Mouse (Mus musculus): ENCODE measurements around the gene Cenpm. TPM values are rescaled to one million over a fixed set of nuclear protein-coding genes. Genes with fewer than 3 reads are reported as not detected.
A peak's percentile ranks its signal among the peaks of the same experiment; 100 is the strongest.

Cenpm gene
- total RNA-seq, 2 experiments from 2014 or later: 24.9 to 32.9 TPM

DNA sequence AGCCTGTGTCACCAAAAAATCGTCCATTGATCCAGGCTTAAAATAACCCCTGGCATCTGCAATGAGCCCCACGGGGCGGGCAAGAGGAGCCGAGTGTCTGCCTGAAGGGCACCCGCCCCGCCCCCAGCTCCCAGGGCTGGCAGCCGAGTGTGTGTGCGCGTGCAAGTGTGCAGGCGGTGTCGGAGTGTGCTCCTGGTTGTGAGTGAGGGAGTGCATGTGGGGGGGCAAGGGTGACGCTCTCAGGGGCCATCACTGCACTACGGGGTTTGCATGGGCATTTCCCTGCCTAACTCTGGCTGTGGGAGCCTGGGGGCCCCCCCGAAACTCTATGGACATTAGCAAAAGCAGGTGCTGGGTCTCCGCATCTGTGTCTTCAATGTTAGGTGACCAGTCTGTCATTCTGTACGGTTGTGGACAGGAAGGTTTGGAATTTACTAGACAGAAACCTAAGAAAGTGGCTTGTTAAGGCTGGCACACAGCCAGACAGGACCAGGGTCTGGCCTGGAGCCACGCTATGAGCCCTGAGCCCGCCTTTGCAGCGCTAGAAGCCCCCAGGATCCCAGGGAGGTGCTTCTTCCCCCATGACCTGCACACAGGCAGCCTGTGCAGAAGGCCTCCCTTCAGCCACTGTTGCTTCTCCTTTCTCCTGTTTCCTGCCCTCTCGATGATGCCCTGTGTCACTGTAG is 28.3 kb downstream of the Cenpm start:
- no peak for ATAC-seq (replicated peaks; ENCODE audit: poor library complexity)

DNA sequence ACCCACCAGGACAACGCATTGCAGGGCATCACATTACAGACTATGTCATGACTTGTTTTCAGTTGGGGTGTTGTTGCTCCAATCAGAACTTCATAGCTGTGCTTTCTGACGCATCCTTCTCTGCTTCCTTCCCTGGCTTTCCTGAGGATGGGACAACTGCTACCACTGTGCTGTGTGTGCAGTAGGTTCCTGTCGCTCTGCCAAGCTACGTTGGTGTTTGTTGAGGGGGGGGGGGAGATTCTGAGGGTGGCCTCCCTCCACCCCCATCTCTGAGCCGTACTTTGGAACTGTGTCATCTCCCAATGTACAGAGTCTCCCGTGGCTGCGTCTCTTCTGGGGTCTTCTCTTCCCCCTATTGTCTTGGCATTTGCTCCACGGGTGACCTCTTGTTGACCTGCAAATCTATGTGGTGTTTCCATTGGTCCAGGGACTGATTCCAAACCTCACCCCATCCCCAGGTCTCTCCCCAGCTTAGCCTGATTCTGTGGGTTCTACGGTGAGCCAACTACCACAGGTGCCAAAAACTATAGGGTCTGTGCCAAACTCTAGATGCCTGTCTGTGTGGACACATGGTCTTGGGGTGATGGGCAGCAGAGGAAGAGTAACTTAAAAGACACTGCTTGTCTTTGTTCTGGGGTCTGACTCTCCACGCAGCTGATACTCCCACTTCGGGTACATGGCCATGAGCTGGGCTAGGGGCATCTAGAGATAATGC is 29.1 kb downstream of the Cenpm start:
- ATAC-seq (replicated peaks; ENCODE audit: poor library complexity): no peak

DNA sequence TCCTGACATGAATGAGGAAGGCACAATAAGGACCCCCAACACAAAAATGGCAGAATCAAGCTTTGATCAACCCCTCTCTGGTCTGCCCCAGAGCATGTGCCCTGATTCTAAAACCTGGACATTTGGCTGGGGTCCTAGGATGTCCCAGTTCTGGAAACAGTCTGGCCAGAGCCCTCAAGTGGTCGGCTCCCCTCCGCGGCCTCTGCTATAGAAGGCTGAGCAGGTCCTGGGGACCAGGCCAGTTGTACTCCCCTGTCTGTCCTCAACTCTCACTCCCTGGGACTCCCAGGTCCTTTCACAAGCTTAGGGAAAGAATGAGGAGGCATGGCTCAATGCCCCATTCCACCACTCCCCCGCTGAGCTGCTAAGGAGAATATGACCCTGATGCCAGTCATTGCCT is 31.3 kb downstream of the Cenpm start:
- no peak for ATAC-seq (replicated peaks; ENCODE audit: poor library complexity)

DNA sequence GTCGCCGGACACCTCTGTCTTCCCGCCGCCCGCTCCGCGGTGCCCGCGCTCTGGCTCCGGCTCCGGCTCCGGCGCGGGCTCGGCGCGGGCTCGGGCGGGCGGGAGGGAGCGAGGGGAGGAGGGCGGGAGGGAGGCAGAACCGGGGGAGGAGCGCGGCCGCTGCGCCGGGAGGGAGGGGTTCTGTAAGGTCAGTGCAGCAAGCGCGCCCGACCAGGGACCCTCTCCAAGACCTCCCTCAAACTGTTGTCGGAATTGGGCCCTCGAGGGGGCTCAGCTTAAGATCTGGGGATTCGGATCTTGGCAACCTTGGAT is 31.8 kb downstream of the Cenpm start, which contains the start of gene Shisa8:
Shisa8 (minus strand) TSS at position 64 of the 312 bp plus-strand sequence.
- ATAC-seq (replicated peaks; ENCODE audit: poor library complexity): no peak

DNA sequence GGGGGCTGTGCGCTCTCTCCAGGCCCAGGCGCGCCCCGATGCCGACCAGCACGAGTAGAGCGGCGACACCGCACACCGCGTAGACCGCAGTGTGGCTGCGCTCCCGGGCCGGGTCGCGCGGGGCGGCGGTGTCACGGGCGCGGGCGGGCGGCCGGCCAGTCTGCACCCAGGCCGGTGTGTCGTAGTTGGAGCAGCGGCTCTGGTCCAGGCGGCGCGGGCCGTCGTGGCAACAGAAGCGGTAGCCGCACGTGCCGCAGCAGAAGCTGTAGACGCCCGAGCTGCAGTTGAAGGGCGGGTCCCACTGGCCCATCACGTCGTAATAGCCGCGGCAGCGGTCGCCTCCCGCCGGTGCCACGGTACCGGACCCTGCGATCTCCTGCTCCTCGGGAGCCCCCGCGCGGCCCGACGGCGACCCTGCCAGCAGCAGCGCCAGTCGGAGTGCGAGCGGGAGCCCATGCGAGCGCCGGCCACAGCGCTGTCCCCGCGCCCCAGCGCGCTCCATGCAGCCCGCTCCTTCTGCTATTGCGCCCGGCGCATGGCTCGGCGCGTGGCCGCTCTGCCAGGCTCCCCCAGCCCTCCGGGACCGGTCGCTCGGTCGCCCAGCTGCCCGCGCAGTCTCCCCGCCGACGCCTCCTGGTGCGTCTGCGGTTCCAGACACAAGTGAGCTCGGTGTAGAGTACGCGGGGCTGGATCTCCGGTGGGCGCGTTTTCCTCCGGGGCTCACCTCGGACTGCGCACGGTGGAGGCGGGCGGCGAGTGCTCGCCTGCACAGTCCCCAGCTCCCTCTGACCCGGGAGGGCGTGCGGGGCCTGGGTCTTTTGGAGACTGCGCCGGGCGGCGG is 32.4 kb downstream of the Cenpm start:
- ATAC-seq (replicated peaks; ENCODE audit: poor library complexity): no peak

DNA sequence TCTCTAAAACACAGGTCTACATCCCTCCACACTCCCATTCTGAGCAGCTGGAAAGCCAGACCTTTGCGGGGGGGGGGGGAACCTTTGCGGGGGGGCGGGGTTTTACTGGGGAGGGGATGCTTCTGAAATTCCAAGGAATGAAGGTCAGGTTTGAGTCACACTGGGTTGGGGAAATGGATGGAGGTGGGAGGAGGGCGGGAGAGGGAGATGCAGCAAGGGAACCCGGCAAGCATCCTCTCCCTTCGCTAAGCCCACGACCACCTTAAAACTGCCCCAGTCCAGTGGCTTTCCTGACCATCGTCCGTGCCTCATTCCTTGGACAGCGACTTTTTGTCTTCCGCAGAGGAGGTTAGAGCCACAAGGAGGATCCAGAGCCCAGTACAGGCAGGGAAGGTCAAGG is 33.3 kb downstream of the Cenpm start:
- ATAC-seq (replicated peaks; ENCODE audit: poor library complexity): no peak

DNA sequence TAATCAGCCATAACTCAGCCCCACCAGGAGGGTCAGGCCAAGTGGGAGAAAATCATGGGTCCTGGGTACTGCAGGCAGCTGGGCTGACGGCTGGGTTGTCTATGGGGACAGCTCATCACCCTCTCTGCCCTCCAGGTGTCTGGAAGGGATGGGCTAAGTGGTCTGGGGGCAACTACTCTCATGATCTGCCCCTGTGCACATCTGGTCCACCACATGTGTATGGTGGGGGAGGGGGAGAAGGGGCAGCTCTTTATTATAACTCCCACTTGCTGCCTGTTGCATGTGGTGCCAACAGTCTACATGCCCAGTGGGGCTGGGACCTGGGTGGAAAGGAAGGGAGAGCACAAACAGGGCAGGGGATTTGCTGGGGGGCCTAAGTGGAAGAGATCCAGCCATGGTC is 33.7 kb downstream of the Cenpm start:
- no peak for ATAC-seq (replicated peaks; ENCODE audit: poor library complexity)

DNA sequence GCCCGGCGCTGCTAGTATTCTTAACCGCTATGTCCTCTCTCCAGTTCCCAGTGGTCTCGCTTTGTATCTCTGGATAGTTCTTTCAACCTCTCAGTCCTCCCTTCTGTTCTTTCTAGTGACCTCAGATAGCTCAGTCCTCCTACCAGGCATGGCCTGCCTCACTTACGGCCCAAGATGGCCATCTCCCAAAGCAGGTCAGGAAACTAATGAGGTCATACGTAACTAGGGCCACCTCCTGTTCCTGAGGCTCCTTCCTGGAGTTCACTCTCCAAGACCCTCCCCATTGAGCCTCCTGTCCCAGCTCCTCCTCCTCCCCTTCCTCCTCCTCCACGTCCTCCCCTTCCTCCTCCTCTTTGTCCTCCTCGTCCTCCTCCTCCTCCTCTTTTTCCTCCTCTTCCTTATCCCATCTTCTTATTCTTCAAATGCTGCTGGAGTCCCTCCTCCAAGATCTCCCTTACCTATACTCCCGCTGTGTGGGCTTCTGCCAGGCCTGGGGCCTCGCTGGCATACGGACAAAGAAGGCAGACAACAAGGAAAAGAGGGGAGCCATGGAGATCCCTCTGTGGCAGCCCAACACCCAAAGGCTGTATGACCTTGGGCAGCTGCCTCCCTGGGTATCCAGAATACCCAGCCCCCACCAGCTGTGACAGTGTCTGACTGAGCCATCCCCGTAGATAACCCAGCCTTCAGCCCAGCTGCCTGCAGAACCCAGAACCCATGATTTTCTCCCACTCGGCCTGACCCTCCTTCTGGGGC is 35.1 kb downstream of the Cenpm start:
- ATAC-seq (replicated peaks; ENCODE audit: poor library complexity): no peak

DNA sequence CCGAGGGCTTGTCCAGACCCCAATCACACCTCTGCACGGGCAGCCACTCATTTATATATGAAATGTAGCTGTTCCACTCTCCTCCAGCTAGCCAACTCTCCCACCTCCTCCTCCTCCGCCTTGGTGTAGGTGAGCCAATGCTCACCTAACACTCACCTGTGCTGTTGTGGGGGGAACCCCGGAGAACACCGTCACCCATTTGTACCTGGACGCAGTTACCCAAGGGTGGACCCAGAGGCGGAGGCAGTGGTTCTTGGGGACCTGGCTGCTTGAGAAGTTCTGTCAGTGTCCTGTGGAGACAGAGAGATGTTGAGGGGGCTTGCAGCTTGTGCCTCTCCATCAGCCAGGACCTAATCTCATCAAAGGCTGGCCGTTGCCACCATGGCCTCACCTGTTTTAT is 36.2 kb downstream of the Cenpm start:
- ATAC-seq (replicated peaks; ENCODE audit: poor library complexity): no peak

DNA sequence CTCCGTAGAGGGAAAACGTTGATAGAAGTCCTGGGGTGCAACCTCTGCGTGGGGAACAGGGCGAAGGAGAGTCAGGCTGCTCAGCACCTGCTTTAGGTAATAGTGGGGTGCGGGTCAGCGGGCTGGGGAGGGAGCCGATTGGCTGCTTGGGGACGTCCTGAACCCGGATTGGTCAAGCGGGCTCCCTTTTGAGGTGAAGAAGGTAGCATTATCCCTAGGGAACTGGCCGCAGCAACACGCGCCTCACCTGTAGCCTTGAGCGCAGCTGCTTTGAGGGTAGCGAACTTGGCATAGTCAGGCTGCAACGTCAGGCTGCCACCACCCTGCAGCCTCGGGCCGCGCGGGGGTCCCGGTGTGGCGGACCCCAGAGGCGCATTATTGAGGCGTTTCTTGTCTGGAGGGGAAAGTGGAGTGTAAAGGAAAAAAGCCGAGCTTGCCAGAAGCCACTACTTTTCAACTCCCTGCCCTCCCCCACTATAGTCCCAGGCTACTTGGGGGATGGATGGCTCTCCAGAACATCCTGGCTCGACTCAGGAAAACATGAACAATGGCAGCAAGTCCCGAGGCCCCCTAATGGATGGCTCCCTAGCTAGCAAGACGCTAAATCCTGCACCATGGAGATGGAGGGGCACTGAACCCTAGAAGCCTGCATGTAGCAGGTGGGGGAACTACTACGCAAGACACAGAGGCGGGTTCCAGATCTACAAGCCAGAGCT is 36.9 kb downstream of the Cenpm start:
- ATAC-seq (replicated peaks; ENCODE audit: poor library complexity): no peak

DNA sequence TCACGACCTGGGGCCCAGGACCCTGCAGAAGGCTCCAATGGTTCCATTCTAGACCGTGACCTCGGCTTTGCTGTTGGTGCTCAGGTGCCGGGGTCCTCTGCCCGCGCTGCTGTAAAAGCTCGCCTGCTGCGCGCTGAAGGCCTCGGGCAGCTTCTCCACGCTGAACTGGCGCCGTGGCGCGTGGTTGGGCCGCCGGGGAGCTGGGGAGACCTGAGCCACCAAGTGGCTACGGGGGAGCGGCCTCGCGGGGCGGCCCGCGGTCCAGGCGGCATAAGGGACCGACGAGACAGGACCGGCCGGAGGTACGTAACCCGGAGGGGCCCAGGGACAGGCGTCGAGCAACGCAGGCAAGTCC is 37.5 kb downstream of the Cenpm start:
- no peak for ATAC-seq (replicated peaks; ENCODE audit: poor library complexity)

DNA sequence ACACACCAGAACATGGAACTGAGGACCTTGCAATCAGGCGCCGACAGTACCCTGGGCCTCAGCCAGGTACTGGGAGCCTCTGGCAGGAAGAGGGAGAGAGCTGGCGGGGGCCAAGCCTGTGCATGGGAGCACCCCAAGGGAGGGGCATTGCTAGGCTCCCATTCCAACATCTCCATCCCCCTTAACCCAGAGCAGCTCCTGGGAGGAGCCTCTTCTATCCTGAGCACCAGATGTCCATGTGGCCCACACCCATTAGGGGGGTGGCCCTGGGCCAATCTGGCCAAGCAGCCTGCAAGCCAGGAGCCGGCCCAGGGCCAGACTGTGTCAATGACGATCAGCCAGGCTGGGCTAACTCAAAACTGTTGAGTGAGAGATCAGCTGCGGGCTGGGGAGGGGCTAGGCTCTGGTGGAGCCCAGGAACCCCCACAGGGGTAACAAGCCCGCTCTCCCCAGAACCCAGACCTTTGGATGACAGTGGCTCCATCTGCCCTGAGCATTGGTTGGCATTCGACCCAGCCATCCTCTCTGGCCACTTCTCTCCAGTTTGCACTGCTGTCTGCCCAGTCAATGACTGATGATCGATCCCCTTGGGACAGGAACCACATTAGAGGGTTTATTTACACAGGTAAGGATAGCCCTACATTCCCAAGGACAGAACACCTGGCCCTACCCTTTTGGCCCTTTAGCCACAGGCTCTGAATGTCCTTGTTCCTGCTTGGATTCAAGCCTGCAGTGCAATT is 38.0 kb downstream of the Cenpm start:
- no peak for ATAC-seq (replicated peaks; ENCODE audit: poor library complexity)

DNA sequence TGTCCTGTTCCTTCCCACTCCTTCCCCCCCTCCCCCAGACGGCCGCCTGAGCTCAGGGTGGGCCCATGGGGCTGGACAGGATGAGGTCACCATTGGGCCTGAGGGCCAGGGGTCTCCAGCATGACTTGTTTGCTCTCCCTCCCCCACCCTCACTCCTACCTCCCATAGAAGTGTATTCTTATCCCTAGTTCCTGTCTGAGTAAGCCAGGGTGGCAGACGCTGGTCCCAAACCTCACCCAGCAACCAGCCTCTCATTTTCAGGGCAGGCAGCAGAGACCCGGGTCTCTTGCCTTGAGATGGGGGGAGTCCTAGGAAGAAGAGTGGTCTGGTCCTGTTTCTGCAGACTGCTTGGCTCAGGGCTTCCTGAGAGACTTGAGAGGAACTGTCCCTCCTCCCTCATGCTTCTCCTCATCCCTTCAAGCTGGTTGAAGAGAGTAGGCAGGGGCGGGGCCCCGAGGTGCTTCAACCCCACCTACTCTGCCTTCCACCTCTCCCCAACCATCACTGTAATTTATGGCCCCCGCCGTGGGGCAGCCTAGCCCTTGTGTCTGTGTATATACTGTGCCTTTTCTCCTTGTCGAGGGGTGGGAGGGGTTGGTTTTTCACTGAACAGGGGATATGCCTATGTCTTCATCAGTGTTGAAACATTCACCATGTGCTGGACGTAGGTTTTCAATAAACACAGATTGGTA is 39.7 kb downstream of the Cenpm start:
- ATAC-seq (replicated peaks; ENCODE audit: poor library complexity): no peak

DNA sequence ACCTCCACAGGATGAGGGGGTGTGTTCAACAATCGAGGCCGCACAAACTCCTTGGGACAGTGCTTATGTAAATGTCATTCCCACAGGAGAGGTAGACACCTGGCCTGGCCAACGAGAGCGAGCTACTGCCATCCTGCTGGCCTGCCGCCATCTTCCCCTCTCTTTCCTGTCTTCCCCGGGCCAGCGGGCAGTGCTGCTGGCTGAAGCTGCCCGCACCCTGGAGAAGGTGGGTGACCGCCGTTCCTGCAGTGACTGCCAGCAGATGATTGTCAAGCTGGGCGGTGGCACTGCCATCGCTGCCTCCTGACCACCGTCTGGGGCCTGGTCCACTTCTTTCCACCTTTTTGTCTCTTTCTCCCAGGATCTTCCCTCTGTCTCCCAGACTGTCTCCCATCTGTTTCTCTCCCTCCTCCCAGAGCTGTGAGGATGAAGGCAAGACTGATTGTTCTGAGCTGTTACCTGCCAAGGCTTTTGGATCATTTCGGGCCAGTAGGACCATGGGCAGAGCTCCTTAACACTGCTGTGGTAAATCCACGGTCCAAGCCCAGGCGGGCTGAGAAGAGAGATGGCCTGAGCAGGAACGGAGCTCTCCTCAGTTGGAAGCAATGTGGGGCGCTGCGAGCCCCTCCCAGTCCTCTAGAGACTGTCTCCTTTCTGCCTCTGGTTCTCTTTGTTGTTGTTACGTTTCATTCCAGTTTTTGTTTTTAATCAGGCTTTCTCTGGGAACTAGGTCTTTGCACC is 40.8 kb downstream of the Cenpm start:
- ATAC-seq (replicated peaks; ENCODE audit: poor library complexity): no peak

DNA sequence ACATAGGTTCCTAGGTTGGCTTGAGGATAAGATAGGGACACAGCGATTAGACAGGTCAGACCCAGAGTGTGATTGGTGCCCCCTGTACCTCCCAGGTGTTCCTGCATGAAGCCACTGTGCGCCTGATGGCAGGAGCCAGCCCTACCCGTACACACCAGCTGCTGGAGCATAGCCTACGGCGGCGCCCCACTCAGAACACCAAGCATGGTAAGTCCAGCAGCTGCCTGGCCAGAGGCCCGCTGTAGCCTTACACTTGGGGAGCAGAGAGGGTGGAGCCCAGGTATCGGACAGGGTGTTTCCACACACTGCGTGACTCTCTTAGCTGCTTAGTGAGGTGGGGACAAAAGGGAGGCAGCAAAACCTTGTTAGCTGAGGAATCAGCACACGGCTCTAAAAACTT is 41.5 kb downstream of the Cenpm start:
- no peak for ATAC-seq (replicated peaks; ENCODE audit: poor library complexity)

DNA sequence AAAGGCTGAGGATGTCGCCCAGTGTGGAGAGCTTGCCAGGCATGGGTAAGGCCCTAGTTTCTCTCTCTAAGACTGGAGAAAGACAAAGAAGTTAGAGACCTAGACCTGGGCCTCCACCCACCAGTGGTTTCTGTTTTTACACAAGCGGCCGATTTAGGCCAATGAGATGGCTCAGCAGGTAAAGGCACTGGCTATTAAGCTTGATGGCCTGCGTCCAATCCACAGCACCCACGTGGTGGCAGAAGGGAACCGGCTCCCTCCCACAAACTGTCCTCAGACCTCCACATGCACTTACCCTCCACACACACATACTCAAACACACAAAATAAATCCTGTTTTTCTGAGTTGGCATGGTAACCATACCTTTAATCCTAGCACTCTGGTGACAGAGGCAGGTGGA is 42.5 kb downstream of the Cenpm start:
- ATAC-seq (replicated peaks; ENCODE audit: poor library complexity): no peak

DNA sequence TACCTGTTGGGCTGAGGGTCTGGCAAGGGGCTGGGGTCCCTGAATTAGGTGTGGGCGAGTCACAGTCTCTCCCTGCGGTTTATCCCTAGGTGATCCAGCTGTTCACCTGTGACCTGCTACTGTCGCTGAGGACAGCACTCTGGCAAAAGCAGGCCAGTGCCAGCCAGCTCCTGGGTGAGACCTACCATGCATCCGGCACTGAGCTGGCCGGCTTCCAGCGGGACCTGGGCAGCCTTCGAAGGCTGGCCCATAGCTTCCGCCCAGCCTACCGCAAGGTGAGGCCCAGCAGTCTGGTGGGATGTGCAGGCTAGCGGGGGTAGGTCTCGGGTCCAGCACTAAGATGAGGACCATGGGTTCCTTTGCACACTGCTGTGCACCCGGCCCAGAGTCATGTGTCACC is 45.0 kb downstream of the Cenpm start:
- no peak for ATAC-seq (replicated peaks; ENCODE audit: poor library complexity)

DNA sequence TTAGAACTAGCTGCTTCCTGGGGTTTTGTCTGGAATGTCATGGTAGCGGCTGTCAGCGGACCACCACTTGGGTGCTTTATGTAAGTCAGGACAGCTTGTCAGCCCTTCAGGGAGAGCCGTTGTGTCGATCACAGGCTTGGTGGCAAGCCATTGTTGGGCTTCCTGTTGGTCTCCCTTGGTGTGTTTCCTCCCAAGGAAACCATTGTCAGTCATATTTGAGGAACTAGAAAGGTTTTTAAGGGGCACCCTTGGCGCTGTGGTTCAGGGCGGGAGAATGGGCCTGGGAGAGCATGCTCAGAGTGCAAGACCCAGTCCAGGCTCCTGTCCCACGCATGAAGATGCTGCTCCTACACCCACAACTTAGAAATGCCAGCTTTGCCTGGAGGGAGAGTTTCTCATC is 46.2 kb downstream of the Cenpm start:
- ATAC-seq (replicated peaks; ENCODE audit: poor library complexity): peak; percentile 62

DNA sequence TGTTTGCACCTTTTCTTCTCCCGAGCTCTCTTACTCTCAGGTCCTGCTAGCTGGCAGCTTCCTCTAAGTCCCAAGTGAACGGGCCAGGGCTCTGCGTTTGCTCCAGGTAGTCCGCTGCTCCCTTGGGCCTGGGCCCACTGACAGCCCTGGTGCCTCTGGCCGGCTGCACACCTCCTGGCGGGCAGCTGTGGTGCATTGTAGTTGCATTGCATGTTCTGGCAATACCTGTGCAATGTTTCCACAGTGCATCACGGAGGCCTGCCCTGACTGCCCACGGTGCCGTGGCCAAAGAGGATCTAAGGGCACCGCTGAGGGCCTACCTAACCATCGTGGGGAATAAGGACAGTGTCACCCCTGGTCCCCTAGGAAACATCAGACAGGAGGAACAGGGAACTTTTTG is 46.6 kb downstream of the Cenpm start:
- no peak for ATAC-seq (replicated peaks; ENCODE audit: poor library complexity)

All from megakaryocyte progenitor cell, adult 5-6 weeks (primary cell).